Mouse (Mus musculus) ovary, postnatal 10 days (tissue): ENCODE measurements around the gene Rara.
A peak's percentile ranks its signal among the peaks of the same experiment; 100 is the strongest.
"Not testable (repeated sequence)": the region's sequence is repeated elsewhere in the genome, so short reads cannot be mapped to it uniquely, and the experiment has no call there.

ENCODE experiments used
- DNase-seq: peaks from one replicate; pipeline ENCODE4 v3.0.0; 2022; ENCODE audit warnings: low spot score

Gene Rara

DNA sequence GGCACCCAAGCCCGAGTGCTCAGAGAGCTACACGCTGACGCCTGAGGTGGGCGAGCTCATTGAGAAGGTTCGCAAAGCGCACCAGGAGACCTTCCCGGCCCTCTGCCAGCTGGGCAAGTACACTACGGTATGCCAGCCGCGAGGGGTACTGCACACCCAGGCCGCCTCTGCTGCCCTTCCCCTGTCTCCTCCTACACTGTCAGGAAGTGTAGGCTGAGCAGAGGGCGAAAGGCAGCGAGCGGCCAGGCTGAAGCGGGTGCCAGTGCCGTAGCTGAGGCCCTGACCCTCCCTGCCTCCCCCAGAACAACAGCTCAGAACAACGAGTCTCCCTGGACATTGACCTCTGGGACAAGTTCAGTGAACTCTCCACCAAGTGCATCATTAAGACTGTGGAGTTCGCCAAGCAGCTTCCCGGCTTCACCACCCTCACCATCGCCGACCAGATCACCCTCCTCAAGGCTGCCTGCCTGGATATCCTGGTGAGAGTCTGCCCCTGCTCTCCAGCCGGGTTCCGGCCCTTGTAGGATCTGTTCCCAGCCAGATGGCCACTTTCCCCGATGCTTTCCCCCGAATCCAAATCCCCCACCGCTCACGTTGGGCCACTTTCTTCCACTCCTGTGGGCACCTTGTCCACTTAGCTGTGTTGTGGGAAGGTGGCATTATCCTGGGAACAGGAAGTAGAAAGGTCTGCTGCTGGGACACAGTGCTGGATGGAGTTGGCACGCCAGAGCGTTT is 42.7 kb downstream of the Rara start:
- no peak for DNase-seq

DNA sequence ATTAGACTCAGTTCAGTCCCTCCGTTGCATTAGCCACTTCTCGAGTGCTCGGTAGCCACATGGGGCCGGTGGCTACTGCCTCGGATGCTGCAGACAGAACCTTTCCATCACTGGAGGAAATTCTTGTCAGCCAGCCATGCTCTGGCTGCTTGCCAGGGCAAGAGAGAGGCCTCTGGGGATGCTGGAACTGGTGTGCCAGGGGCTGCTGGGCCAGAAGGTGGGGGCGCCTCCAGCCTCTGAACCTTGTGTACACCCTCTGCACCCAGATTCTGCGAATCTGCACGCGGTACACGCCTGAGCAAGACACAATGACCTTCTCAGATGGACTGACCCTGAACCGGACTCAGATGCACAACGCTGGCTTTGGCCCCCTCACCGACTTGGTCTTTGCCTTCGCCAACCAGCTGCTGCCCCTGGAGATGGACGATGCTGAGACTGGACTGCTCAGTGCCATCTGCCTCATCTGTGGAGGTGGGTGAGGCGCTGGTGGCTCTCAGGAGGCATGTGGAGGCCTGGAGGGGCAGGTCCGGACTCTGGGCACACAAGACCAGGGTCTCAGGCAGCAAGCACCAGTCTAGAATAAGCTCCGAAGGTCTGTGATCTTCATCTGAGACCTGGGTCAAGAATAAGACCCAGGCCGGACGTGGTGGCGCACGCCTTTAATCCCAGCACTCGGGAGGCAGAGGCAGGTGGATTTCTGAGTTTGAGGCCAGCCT is 43.9 kb downstream of the Rara start:
- no peak for DNase-seq

DNA sequence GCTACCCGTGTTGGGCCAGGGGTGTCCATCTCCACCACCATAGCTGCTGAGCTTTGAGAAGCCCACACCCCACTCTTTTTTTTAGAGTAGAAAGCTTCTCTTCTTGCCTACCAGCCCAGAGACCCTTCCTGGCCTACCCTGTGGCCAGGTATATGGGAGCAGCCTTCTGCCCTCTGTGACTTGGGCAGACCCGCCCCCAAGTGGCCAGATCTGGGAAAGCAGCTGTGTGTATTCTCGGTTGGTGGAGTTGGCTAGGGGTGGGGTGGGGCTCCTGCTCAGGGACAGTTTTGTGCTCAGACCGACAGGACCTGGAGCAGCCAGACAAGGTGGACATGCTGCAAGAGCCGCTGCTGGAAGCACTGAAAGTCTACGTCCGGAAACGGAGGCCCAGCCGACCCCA is 44.6 kb downstream of the Rara start:
- no peak for DNase-seq

DNA sequence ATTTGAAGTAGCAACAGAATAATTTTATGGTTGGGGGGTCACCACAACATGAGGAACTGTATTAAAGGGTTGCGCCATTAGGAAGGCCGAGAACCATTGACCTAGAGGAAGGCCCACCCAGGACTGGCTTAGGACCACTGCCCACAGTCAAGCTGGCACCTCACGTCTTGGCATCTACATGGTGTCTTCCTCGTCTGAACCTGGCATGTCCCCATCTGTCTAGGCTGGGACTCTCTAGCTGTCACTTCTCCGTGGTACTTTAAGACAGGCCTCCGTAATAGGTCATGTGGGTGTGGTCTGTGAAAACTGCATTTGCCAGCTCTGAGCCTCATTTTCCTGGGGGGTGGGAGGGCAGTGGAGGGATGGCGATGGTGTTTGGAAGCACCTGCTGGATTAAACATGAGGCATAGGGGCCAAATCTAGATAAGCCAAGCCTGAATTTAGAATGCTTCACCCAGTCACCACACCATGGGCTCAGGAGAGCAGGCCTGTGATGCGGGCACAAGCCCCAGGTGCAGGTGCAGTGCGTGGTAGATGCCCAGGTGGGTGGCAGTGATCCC is 45.3 kb downstream of the Rara start:
- no peak for DNase-seq

DNA sequence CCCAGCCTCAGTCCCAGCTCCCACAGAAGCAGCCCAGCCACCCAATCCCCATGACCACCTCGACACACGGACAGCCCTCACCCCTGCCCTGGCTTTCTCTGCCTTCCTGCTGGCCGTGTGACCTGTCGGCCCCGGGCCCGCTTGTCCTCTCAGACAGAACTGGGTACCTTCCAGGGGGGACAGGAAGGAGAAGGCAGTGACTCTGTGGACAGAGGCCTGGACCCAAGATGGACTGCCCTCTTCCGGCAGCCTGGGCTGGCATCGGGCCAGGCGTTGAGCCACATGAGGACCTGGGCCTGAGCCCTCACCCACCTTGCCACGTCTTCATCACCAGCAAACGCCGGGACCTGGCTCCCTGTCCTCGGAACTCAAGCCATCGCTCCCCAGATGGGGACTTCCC is 46.0 kb downstream of the Rara start:
- DNase-seq: no peak

DNA sequence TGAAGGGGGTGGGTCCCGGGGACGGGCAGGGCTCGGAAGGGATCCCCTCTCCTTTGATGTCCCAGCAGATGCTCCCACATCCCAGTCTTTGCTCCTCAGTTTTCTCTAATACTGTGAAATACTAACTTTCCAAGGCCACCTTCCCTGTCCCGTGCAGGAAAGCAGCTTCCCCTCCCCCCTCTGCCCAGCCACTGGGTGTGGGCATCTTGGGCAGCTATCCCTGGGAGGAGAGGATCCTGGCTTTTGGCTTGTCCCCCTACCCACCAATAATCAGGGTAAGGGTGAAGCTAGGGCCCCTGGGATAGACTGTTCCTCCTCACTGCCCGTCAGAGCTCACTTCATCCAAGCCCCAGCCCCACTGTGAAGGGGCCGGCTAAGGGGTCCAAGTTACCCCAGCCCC is 46.6 kb downstream of the Rara start:
- no peak for DNase-seq

DNA sequence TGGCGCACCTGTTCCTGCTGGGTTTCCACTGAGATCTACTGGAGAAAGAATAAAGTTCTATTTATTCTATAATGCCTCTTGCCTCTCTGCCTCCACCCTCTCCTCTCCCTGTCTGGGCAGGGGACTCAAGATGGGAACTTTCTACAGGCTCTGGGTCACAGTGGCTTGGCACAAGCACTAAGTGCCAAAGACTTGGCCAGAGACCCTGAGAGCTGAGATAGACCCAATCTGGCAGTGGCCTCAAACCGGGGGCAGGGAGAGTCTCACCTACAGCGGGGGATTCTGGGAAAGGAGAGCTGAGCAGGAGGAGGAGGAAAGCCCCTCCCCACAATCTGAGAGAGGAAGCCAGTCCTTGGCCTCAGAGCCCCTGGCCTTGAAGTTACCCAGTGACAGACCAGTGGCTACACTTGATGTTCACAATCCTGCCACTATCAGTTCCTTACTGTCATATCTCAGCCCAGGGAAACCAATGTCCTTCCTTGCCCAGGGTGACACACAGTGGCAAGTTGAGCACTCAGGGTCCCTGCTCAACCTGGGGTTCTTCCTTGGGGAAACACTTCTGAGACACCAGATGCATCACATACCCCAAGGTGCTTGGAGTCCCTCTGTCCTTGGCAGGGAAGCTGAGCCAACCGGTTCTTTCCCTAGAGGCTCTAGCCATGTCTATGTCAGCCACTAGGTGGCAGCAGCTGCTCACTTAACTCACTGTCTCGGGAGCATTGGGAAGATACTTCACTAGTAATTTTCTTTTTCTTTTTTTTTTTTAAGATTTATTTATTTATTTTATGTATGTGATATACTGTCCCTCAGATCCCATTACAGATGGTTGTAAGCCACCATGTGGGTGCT is 47.5 kb downstream of the Rara start:
- DNase-seq: peak; percentile 39

DNA sequence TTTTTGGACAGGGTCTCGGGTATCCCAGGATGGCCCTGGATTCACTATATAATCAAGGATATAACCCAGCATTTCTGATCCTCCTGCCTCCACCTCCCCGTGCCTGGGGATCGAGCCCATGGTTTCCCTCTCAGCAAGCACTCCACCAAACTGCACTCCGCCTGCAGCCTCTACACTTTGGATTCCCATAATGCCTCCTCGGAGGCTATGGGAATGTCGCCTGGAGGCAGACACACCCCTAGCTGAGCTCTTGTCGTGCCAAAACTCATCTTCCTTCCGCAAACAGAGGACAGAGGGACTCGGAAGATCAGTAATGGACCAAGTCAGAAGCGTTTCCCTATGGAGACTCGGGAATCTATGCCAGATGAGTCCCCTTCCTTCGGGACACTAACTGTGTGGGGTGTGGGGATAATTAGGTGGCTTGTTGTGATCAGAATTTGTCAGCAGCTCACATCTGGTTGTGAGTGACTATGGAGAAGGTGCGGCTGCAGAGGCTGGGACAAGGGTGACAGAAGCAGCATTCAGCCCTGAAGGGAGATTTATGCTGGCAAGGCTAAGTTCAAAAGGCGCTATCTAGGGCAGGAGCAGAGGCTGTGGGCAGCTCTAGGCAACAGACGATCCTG is 51.0 kb downstream of the Rara start:
- no peak for DNase-seq

DNA sequence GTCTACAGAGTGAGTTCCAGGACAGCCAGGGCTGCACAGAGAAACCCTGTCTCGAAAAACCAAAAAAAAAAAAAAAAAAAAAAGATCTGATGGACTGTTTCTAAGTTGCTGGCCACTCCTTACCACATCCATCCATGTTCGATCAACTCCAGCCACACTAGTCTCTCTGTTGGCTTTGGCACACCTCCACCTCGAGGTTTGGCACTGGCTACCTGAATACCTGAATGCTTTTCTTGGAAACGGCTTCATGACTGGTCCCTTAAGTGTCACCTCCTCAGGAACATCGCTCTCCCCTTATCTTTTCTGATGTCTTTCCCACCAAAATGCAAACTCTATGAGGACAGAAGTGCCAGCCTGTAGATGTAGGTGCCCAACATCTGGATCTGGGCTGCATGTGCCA is 51.7 kb downstream of the Rara start:
- DNase-seq: no peak

DNA sequence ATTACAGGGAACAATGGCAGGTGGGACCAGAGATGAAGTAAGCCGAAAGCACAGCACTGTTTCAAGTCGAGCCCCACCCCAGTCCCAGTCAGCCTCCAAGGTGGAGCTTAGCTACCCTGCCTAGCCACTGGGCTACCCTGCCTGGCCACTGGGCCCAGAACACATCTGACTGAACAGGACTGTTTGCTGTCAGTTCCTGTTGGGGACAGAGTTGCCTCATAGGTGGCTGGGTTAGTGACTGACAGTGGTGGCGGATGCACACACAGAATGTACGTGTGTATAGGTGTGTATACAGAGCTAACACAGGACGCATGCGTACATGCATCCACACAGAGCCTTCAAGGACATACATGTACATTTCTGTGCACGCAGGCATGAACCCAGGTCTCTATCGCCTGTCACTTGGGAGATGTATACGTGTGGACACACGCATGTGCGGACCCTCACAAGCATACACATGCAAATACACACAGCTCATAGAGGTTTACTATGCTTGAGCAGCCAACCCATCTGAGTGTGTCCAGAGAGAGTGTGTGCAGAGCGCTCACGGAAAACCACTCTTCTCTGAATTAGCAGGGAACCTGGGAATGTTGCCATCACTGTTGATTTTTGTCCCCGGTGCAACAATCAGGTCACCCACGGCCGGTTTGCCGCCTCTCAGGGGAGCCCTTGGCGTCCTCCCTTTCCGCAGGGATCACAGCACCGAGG is 53.8 kb downstream of the Rara start:
- no peak for DNase-seq

DNA sequence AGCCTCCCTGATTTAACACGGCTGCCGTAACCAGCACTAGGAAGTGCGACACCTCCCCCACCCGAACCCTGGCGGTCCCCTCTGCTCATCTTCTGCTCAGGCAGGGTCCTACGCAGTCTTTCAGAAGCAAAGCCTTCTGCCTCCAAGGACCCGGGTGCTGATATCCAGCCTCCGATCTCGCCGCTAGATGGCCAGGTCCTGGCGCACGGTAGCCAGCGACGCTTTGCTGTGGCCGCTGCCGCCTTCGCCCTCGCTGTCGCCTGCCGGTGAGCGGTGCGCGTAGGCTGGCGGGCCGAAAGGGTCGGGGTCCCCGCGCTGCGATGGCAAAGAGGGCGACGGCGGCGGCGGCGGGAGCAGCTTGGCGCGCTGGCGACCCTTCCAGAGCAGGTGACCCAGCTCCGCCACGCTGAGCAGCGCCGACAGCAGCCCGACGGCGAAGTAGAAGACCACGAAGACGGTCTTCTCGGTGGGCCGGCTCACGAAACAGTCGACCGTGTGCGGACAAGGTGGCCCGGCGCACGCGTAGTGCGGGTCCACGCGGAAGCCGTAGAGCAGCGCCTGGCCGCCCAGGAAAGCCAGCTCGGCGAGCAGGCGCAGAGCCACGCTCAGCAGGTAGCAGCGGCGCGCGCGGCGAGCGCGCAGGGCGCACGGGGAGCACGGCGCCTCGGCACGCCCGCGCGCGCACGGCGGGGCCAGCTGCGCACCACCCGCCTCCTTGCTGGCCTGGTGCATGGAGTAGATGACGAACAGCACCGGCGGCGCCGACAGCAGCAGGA is 54.6 kb downstream of the Rara start:
- DNase-seq: peak; percentile 33

DNA sequence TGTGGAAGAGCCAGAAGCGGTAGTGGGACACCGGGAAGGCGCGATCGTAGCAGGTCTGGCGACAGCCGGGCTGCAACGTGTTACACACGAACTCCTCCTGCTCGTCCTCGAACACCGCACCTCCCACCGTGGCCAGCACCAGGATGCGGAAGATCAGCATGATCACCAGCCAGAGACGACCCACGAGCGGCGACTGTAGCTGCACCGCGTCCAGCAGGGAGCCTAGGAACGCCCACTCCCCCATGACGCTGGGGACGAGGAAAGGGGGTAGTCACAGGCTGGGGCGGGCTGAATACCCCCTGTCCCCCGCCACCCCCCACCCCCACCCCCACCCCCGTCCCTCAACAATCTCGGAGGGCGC is 55.1 kb downstream of the Rara start, which contains the start of gene Gjd3:
Gene Gjd3, minus strand, starts transcription at position 244 of the 361 bp plus-strand sequence.
- DNase-seq: no peak

DNA sequence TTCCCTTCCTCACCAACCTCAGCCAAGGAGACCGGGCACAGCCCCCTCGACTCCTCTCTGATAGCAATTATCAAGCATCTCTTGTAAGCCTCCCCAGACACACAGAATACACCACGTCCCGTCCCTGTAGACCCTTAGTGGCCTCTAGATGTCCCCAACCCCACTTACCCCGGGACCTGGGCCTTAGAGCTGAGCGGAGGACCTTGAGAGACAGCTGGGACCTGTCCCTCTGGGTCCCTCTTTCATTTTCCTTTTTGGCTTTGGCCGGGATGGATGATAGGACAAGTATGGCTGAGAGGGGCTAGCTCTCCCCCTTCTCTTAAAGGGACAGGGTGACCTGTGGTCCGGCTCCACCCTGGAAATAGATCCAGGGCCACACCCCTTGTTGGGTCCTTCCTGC is 55.9 kb downstream of the Rara start:
- no peak for DNase-seq

DNA sequence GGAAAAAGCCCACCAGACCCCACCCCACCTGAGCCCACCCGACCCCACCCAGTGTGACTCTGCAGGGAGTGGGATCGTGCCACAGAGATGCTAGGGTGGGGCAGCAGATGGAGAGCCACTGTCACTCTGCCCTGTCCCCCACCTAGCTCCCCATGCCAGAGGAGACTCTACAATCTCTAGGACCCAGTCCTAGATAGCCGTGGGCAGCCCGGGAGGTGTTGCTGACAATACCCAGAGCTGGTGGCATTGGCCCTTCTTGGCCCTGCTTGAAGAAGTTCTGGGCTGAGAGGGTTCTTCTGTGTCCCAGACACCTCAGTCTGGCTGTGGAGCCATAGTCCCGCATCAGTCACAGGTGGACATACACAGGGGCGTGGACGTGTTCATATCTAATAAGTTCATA is 57.9 kb downstream of the Rara start:
- DNase-seq: no peak

DNA sequence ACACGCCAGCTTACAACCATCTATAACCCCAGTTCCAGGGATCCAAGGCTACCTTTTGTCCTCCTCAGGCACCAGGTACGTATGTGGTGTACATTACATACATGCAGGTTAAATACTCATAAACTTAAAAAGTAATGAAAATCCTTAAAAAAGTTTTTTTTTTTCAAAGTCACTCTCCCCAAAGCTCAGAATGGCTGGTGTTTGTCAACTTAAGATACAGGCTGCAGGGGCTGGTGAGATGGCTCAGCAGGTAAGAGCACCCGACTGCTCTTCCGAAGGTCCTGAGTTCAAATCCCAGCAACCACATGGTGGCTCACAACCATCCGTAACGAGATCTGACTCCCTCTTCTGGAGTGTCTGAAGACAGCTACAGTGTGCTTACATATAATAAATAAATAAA is 60.6 kb downstream of the Rara start:
- not testable (repeated sequence) for DNase-seq

DNA sequence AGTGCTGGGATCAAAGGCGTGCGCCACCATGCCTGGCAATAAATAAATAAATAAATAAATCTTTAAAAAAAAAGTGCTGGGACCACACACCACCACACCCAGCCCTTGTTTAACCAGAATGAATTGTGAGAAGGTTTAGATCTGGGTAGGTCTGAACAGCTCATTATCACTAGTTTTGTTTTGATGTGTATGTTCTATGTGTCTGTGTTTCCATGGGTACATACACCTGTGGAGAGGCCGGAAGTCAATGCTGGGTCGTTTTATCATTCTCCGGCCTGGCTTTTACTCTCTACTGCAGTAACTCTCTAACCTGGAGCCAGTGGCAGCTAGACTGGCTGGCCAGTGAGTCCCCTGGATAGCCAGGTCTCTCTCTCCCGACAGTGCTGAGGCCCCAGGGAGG is 63.2 kb downstream of the Rara start:
- no peak for DNase-seq

DNA sequence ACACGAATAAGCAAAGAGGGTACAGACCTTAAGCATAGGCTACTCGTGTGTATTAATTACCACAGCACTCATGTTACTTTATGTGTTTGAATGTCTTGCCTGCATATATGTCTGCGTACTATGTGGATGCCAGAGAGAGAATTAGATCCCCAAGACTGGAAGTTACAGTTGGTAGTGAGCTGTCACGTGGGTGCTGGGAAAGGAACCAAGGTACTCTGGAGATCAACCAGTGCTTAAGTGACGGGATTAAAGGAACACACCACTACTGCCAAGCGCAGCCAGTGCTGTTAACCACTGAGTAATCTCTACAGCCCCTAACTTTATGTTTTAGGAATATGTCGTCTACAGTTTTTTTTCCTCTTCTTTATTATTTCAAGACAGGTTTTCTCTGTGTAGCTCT is 68.4 kb downstream of the Rara start:
- DNase-seq: no peak

DNA sequence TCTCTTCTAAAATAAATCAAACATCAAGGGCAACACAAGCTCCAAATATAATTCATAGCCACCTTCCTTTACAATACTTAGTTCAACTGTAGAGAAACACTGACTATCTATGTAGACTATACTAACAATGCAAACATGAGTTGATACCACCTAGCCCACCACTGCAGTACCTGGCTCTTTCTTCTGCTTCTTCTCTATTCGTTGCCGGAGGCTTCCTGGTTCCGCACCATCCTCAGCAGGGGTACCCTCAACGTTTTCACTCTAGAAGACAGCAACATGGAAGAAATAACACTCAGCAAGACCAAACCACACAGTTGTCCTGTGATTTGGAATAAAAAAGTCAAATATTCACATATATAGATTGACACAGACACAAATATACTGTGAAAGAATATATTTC is 70.0 kb downstream of the Rara start:
- no peak for DNase-seq

DNA sequence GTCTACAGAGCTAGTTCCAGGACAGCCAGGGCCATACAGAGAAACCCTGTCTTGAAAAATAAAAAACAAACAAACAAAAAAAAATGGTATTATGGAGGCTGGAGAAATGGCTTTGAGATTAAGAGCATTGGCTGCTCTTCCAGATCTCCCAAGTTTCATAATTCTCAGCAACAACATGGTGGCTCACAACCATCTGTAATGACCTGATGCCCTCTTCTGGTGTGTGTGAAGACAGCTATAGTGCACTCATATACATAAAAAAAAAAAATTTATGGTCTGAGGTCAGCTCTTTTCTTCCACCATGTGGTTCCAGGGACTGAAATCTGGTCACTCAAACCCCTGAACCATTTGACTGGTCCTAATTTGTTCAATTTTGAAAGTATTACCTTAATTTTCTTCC is 71.2 kb downstream of the Rara start:
- DNase-seq: no peak

DNA sequence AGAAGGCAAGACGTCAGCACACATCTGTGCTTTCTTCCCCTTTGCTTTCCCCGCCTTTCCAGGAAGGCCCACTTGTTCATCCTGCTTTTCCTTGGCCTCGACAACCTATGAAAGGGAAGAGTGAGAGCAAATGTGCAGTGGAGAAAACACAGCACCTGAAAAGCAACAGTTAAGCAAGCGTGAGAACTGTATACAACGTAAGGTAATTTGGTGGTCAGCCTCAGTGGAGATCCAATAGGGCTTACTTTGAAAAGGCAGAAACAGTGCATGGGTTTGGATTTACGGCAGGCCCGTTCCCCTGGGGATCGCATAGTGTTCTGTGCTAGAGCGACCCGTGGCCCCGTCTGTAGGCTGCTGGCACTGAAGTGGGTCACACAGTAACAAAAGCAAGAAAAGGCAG is 71.6 kb downstream of the Rara start:
- no peak for DNase-seq

DNA sequence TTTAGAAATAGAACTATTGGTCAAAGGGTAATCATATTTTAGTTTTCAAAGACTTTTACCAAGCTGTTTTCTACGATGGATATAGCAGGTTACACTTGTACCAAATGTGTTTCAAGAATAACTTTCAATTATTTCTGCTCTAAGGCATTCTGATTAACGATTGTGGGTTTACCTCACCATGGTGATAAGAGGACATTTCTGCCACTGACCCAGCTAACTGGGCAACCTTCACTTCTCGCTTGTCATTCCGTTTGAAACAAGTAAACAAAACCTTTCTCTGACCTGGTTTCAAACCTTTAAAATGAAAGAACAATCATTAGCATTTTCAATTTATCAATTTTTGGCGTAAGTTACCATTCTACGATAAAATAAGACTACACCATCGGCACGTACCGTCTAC is 79.2 kb downstream of the Rara start:
- no peak for DNase-seq
